Mouse (Mus musculus) ovary, postnatal 10 days (tissue): ENCODE data around the gene Olfr124.

ENCODE experiments used
- DNase-seq: peaks from one replicate; pipeline ENCODE4 v3.0.0; 2022; ENCODE audit warnings: low spot score

The Olfr124 gene

DNA sequence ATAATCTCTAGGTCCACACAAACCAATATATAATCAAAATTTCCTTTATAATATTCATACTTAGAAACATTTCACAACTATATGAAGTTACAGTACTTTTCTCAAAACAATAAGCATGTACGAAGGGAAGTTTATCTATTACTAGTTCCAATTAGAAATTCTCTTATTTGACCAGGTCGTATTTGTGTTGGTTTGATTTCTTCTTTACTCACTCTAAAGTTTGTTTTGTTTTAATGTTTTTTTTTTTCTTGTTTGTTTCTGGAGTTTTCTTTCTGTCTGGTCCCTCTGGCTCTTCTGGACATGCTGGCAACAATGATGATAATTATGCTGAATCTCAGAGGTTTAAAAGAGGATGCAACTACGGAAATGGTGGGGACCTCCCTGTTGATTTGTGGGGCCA is at the start of gene Olfr124:
Olfr124 (plus strand) TSS at position 301 of the 400 bp plus-strand sequence.
- no peak for DNase-seq

DNA sequence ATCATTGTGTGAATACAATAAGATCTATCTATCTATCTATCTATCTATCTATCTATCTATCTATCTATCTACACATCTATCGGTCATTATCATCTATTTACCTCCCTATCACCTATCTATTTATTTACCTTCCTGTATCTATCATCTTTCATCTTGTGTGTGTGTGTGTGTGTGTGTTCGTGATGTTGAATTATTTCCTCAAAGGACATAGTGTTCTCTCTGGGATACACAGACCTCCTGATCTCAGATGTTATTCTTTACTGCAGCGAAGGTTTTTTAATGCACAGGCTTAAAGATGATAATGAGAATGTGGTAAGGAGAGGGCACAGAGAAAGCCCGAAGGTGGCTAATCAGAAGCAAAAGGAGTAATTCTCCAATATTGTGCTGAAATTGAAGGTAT is 31.4 kb upstream of the Olfr124 start, which contains the start of gene Olfr122:
Olfr122 (plus strand) TSS at position 301 of the 400 bp plus-strand sequence.
- DNase-seq, result no peak

DNA sequence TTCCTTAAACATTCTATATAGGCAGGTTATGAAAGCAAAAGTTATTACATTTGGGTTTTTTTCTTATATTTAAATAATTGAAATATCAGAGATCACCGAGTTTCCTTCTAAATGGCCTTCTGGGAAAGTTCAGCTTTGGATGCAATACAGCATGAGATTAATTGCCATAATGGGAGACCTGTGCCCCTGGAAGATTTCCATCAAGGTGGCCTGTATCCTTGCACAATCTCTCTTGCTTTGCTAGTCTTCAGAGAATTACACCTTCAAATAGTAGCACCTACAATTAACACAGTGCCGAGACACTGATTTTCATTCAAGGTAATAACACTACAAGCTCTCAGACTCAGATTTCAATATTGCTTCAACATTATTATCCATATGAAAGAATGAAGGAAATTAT is 6.5 kb upstream of the Olfr124 start, which contains the start of gene Olfr123:
Olfr123 (plus strand) TSS at position 301 of the 400 bp plus-strand sequence.
- no peak for DNase-seq

DNA sequence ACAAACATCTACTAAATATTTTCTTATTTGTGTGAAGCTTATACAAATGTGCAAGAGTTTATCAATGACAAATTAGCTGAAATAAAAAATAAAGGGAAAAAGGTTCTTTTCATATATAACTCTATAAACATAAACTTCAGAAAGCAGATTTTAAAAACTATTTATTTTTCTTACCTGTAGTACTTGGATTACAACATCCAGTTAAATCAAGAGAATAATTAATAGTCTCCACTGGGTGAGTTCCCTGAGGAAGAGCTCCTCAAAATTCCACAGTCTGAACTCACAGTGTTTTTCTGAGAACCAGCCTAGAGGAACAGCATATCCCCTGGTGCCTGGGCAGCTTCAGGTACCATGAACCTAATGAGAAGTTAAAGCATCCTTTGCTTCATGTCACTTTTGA is 33.0 kb downstream of the Olfr124 start, which contains the start of gene Olfr125:
Olfr125 (plus strand) TSS at position 301 of the 400 bp plus-strand sequence.
- no peak for DNase-seq

DNA sequence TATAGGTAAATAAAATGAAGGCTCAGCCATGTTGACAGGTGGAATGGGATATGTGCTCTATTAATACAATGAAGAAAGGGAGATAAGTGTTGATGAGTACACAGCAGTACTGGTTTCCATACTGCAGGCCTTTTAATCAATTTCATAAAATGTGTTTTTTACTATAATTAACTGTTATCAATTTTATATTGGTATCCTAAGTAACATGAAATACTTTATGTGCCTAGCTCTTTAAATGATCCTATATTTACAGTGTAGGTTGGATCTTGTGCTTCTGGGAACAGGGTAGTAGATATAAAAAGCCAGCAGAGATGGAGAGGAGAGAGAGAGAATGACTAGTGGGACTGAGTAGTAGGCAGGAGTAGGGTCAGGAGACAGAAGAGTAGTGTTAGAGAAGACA is 47.5 kb downstream of the Olfr124 start, which contains the start of gene Olfr126:
Olfr126 (plus strand) TSS at position 301 of the 400 bp plus-strand sequence.
- DNase-seq, result no peak
